Comparison of ENCODE assay signal across 17 mouse cellular contexts in genomic region chr11:121683243-121683642, GRCm38 (mm10). TPM values are rescaled to one million over a fixed set of nuclear protein-coding genes. Genes with fewer than 3 reads are reported as not detected.
A peak's percentile ranks its signal among the peaks of the same experiment; 100 is the strongest.
DNase-seq lines count a peak whose midpoint lies in the region; ATAC-seq and TF ChIP-seq lines count a peak whose summit lies in the region.
"Had no signal": no experiment of that assay in that cellular context is flagged by ENCODE, and none has a peak within 500 bp of the region (broad histone marks: within the 10 kb centered on the region; RNA-seq: fewer than 3 reads in every experiment).

No protein-coding gene starts in this region.

- DNase-seq in heart, embryonic 10.5 days (ENCODE audit: low spot score) = peak; percentile 16
- peak; percentile 24 to 47 for DNase-seq in kidney, postnatal 25 days
- DNase-seq in kidney, adult 8-10 months = no peak
- no peak for DNase-seq in lung, postnatal 25 days (ENCODE audit: low spot score)
- peak; percentile 73 for DNase-seq in brain, embryonic 14.5 days (ENCODE audit: low read depth)
- no peak for DNase-seq in liver
- DNase-seq: adrenal gland, postnatal 14 days; gastrocnemius, postnatal 25 days; heart, postnatal 4 days had no signal

- no peak for TF ChIP-seq POLR2A in brain, embryonic 14.5 days (IDR thresholded peaks at IDR 0.05; ENCODE audit: borderline replicate concordance, extremely low read depth, insufficient read depth, insufficient read length, poor library complexity, severe bottlenecking)

- H3K9me3 ChIP-seq in heart, embryonic 10.5 days = no peaks in the 10 kb centered on the region
- H3K9me3 ChIP-seq in heart, embryonic 11.5 days (replicated peaks; ENCODE audit: control insufficient read depth, low read length) = no peaks in the 10 kb centered on the region
- no peaks in the 10 kb centered on the region for H3K9me3 ChIP-seq in lung, embryonic 16.5 days (ENCODE audit: control insufficient read depth, low read length)
- H3K9me3 ChIP-seq: embryonic facial prominence, embryonic 13.5 days; heart, embryonic 12.5 days had no signal

- H3K27ac ChIP-seq in heart, embryonic 10.5 days = no peak overlapping the region
- H3K27ac ChIP-seq in heart, embryonic 11.5 days (ENCODE audit: low read depth, low read length) = no peak overlapping the region
- no peak overlapping the region for H3K27ac ChIP-seq in lung, embryonic 16.5 days (ENCODE audit: low read length)
- H3K27ac ChIP-seq: embryonic facial prominence, embryonic 13.5 days; left cerebral cortex, adult 2 months had no signal

- ATAC-seq in heart, embryonic 11.5 days (replicated peaks; ENCODE audit: insufficient number of reproducible peaks, low FRiP score, low TSS enrichment) = no peak
- ATAC-seq in lung, embryonic 16.5 days (ENCODE audit: low read depth) = peak; percentile 75
- ATAC-seq: activated CD4-positive, CD25-positive, alpha-beta regulatory T cell, adult 4 months; intestine, postnatal 0 days; Patski had no signal

- H3K9ac ChIP-seq in heart, embryonic 11.5 days (ENCODE audit: low read depth, low read length) = no peak overlapping the region
- no peak overlapping the region for H3K9ac ChIP-seq in lung, embryonic 16.5 days (ENCODE audit: low read length)
- H3K9ac ChIP-seq: embryonic facial prominence, embryonic 13.5 days; heart, embryonic 12.5 days had no signal

- H3K4me2 ChIP-seq in heart, embryonic 11.5 days = no peak overlapping the region
- H3K4me2 ChIP-seq in lung, embryonic 16.5 days (ENCODE audit: low read depth, low read length) = no peak overlapping the region
- H3K4me2 ChIP-seq: embryonic facial prominence, embryonic 13.5 days; heart, embryonic 12.5 days had no signal

- peaks cover 4% of the 10 kb centered on the region; the same call in 1 of the 2 replicates for H3K4me1 ChIP-seq in heart, embryonic 10.5 days
- 0 out of 2 replicates have a peak, but pooled peaks cover 5% of the 10 kb centered on the region for H3K4me1 ChIP-seq in heart, embryonic 11.5 days (ENCODE audit: control insufficient read depth, insufficient read depth, low read length)
- H3K4me1 ChIP-seq in lung, embryonic 16.5 days (replicated peaks; ENCODE audit: control insufficient read depth, insufficient read depth, low read length) = peaks cover 4% of the 10 kb centered on the region

- WGBS in heart, embryonic 10.5 days = 67% methylated on average over 3 of the region's 3 CpGs
- WGBS in heart, embryonic 11.5 days (ENCODE audit: insufficient replicate concordance) = 51% methylated on average over 3 of the region's 3 CpGs
- WGBS in lung, embryonic 16.5 days = 36% methylated on average over 3 of the region's 3 CpGs

- no peak for TF ChIP-seq CTCF in brain, embryonic 14.5 days (IDR thresholded peaks at IDR 0.05; ENCODE audit: borderline replicate concordance, extremely low read depth, insufficient read depth, insufficient read length)

- H3K27me3 ChIP-seq in heart, embryonic 10.5 days (ENCODE audit: insufficient read depth, poor library complexity, severe bottlenecking) = no peaks in the 10 kb centered on the region
- H3K27me3 ChIP-seq in heart, embryonic 11.5 days (ENCODE audit: control insufficient read depth, insufficient read depth, low read length) = no peaks in the 10 kb centered on the region
- H3K27me3 ChIP-seq in lung, embryonic 16.5 days (ENCODE audit: control insufficient read depth, insufficient read depth, low read depth, low read length) = no peaks in the 10 kb centered on the region
- H3K27me3 ChIP-seq: embryonic facial prominence, embryonic 13.5 days; heart, embryonic 12.5 days; Patski had no signal

- H3K4me3 ChIP-seq in heart, embryonic 10.5 days = no peak overlapping the region
- no peak overlapping the region for H3K4me3 ChIP-seq in heart, embryonic 11.5 days (ENCODE audit: low read depth, low read length)
- no peak overlapping the region for H3K4me3 ChIP-seq in lung, embryonic 16.5 days (ENCODE audit: low read length)
- H3K4me3 ChIP-seq: embryonic facial prominence, embryonic 13.5 days; heart, embryonic 12.5 days; left cerebral cortex, adult 2 months had no signal

- no peaks in the 10 kb centered on the region for H3K36me3 ChIP-seq in heart, embryonic 10.5 days
- no peaks in the 10 kb centered on the region for H3K36me3 ChIP-seq in heart, embryonic 11.5 days (ENCODE audit: control insufficient read depth, insufficient read depth, low read length)
- no peaks in the 10 kb centered on the region for H3K36me3 ChIP-seq in lung, embryonic 16.5 days (ENCODE audit: control insufficient read depth, insufficient read depth, low read length)
- H3K36me3 ChIP-seq: embryonic facial prominence, embryonic 13.5 days; heart, embryonic 12.5 days had no signal

RNA-seq across cellular contexts. Expression of gene B3gntl1, which starts 10.3 kb away (rescaled TPM):
- polyA plus RNA-seq in heart, embryonic 10.5 days (2016; fragmentation: Nextera tagmentation; extraction: Ambion mirVana) = 7.4 and 9.7 TPM in 2 replicates
- 6.4 and 6.5 TPM in 2 replicates for polyA plus RNA-seq in heart, embryonic 11.5 days (2014; fragmentation: Nextera tagmentation; extraction: Ambion mirVana)
- polyA plus RNA-seq in lung, embryonic 16.5 days (2015; fragmentation: Nextera tagmentation; extraction: Ambion mirVana) = 6.8 and 7.1 TPM in 2 replicates
- polyA plus RNA-seq in brain, embryonic 14.5 days (2012; rRNA removed) = 8.5 and 9.2 TPM in 2 replicates

RNA-seq across cellular contexts. Expression of gene Metrnl, which starts 18.1 kb away (rescaled TPM):
- 6.3 and 6.4 TPM in 2 replicates for polyA plus RNA-seq in heart, embryonic 10.5 days (2016; fragmentation: Nextera tagmentation; extraction: Ambion mirVana)
- polyA plus RNA-seq in heart, embryonic 11.5 days (2014; fragmentation: Nextera tagmentation; extraction: Ambion mirVana) = 6.0 and 7.0 TPM in 2 replicates
- polyA plus RNA-seq in lung, embryonic 16.5 days (2015; fragmentation: Nextera tagmentation; extraction: Ambion mirVana) = 25.8 and 30.1 TPM in 2 replicates
- polyA plus RNA-seq in brain, embryonic 14.5 days (2012; rRNA removed) = 7.5 and 11.9 TPM in 2 replicates

Comparison
In these comparisons a context has a peak if more than half of its experiments do, and no peak if none do; other contexts are left out.
1. DNase-seq: peak in heart, embryonic 10.5 days (single experiment), kidney, postnatal 25 days (2 of 2) and brain, embryonic 14.5 days (single experiment); none in kidney, adult 8-10 months (0 of 2), lung, postnatal 25 days (single experiment) and liver (single experiment).